Mouse (Mus musculus): Measurements from ENCODE around the gene Gm3336. TPM values are rescaled to one million over a fixed set of nuclear protein-coding genes. Genes with fewer than 3 reads are reported as not detected.

Gm3336 gene
- total RNA-seq, 2 experiments from 2014 or later = not detected

- peak; percentile 68 for DNase-seq
These were observed 45.0 kb downstream of the Gm3336 start for GRCm38 (mm10) chr8:70763354-70763753.

GRCm38 (mm10) chr8:70764026-70764425 is 45.7 kb downstream of the Gm3336 start:
- DNase-seq = no peak

GRCm38 (mm10) chr8:70764676-70765075 is 46.3 kb downstream of the Gm3336 start:
- DNase-seq = no peak

- DNase-seq = no peak
These were observed 47.0 kb downstream of the Gm3336 start for GRCm38 (mm10) chr8:70765329-70765728.

GRCm38 (mm10) chr8:70765838-70766570 is 47.7 kb downstream of the Gm3336 start:
- no peak for DNase-seq

GRCm38 (mm10) chr8:70766571-70767440 is 48.5 kb downstream of the Gm3336 start:
- DNase-seq = peak; percentile 60

GRCm38 (mm10) chr8:70767503-70767902 is 49.2 kb downstream of the Gm3336 start:
- DNase-seq = no peak

GRCm38 (mm10) chr8:70768231-70768776 is 50.0 kb downstream of the Gm3336 start:
- peak; percentile 25 for DNase-seq

- DNase-seq = no peak
These were observed 50.6 kb downstream of the Gm3336 start for GRCm38 (mm10) chr8:70768956-70769355.

GRCm38 (mm10) chr8:70769359-70769758 is 51.0 kb downstream of the Gm3336 start:
- peak; percentile 99 for DNase-seq

GRCm38 (mm10) chr8:70769858-70770257 is 51.5 kb downstream of the Gm3336 start:
- DNase-seq = no peak

GRCm38 (mm10) chr8:70770748-70771147 is 52.4 kb downstream of the Gm3336 start:
- DNase-seq = no peak

GRCm38 (mm10) chr8:70771217-70771616 is 52.9 kb downstream of the Gm3336 start:
- no peak for DNase-seq

GRCm38 (mm10) chr8:70772075-70772474 is 53.7 kb downstream of the Gm3336 start:
- no peak for DNase-seq

Other genes starting within 250 kb of the Gm3336 start
- 1 to 10 TPM; 6.3 to 7.4 TPM for gene Klhl26, start 241.6 kb upstream of the Gm3336 start, total RNA-seq (2021)
- under 1 TPM; 0.18 to 0.26 TPM for gene Tmem59l, start 231.2 kb upstream of the Gm3336 start, total RNA-seq (2021)
- gene Crlf1, start 225.4 kb upstream of the Gm3336 start, total RNA-seq (2021) = 1 to 10 TPM; 2.8 to 3.4 TPM
- 100 to 1,000 TPM; 120 to 129 TPM for gene Rex1bd, start 211.8 kb upstream of the Gm3336 start, total RNA-seq (2021)
- gene Uba52, start 207.7 kb upstream of the Gm3336 start, total RNA-seq (2021) = 1,000 to 10,000 TPM; 1,232 to 1,261 TPM
- 100 to 1,000 TPM; 135 to 145 TPM for gene Fkbp8, start 190.8 kb upstream of the Gm3336 start, total RNA-seq (2021)
- 10 to 100 TPM; 57.8 to 61.0 TPM for gene Kxd1, start 190.6 kb upstream of the Gm3336 start, total RNA-seq (2021)
- 10 to 100 TPM; 12.7 to 19.8 TPM for gene Ell, start 179.1 kb upstream of the Gm3336 start, total RNA-seq (2021)
- gene Isyna1, start 124.2 kb upstream of the Gm3336 start, total RNA-seq (2021) = 10 to 100 TPM; 30.0 to 31.6 TPM
- gene Ssbp4, start 109.7 kb upstream of the Gm3336 start, total RNA-seq (2021) = 10 to 100 TPM; 31.1 to 40.1 TPM
- 1 to 10 TPM; 1.2 to 3.0 TPM for gene Lrrc25, start 102.4 kb upstream of the Gm3336 start, total RNA-seq (2021)
- gene Gdf15, start 86.1 kb upstream of the Gm3336 start, total RNA-seq (2021) = not detected
- 10 to 100 TPM; 22.5 to 23.4 TPM for gene Pgpep1, start 58.2 kb upstream of the Gm3336 start, total RNA-seq (2021)
- 10 to 100 TPM; 82.3 to 83.0 TPM for gene Lsm4, start 45.3 kb upstream of the Gm3336 start, total RNA-seq (2021)
- gene Jund, start 19.6 kb upstream of the Gm3336 start, total RNA-seq (2021) = 100 to 1,000 TPM in 1 of 2 experiments, 10 to 100 TPM in 1; 79.2 to 130 TPM
- gene Iqcn, start 15.1 kb upstream of the Gm3336 start, total RNA-seq (2021) = not detected
- gene Pde4c, start 5.2 kb downstream of the Gm3336 start, total RNA-seq (2021) = 1 to 10 TPM; 2.5 to 3.0 TPM
- 10 to 100 TPM; 44.6 to 50.4 TPM for gene Rab3a, start 36.1 kb downstream of the Gm3336 start, total RNA-seq (2021)
- 10 to 100 TPM; 30.1 to 31.4 TPM for gene Mpv17l2, start 42.4 kb downstream of the Gm3336 start, total RNA-seq (2021)
- 10 to 100 TPM; 39.4 to 47.2 TPM for gene Pik3r2, start 58.2 kb downstream of the Gm3336 start, total RNA-seq (2021)
- 1 to 10 TPM; 7.2 to 8.9 TPM for gene Mast3, start 86.5 kb downstream of the Gm3336 start, total RNA-seq (2021)
- under 1 TPM; 0.16 to 0.23 TPM for gene Il12rb1, start 89.9 kb downstream of the Gm3336 start, total RNA-seq (2021)
- gene Arrdc2, start 121.2 kb downstream of the Gm3336 start, total RNA-seq (2021) = 10 to 100 TPM in 1 of 2 experiments, 1 to 10 TPM in 1; 4.3 to 27.1 TPM
- gene Kcnn1, start 144.7 kb downstream of the Gm3336 start, total RNA-seq (2021) = 1 to 10 TPM; 3.7 to 3.8 TPM
- 10 to 100 TPM; 42.8 to 45.0 TPM for gene Ccdc124, start 155.4 kb downstream of the Gm3336 start, total RNA-seq (2021)
- under 1 TPM in 1 of 2 experiments, not detected in 1; 0.09 TPM for gene Slc5a5, start 174.2 kb downstream of the Gm3336 start, total RNA-seq (2021)
- gene Rpl18a, start 178.9 kb downstream of the Gm3336 start, total RNA-seq (2021) = 1,000 to 10,000 TPM; 1,533 to 1,604 TPM
- 10 to 100 TPM; 17.3 to 24.5 TPM for gene Map1s, start 187.4 kb downstream of the Gm3336 start, total RNA-seq (2021)